Mouse (Mus musculus): Measurements from ENCODE around the gene Gap43. TPM values are rescaled to one million over a fixed set of nuclear protein-coding genes. Genes with fewer than 3 reads are reported as not detected.
"Not testable (repeated sequence)": the region's sequence is repeated elsewhere in the genome, so short reads cannot be mapped to it uniquely, and the experiment has no call there.

The Gap43 gene
- polyA plus RNA-seq, 1 experiment, result not detected

DNA sequence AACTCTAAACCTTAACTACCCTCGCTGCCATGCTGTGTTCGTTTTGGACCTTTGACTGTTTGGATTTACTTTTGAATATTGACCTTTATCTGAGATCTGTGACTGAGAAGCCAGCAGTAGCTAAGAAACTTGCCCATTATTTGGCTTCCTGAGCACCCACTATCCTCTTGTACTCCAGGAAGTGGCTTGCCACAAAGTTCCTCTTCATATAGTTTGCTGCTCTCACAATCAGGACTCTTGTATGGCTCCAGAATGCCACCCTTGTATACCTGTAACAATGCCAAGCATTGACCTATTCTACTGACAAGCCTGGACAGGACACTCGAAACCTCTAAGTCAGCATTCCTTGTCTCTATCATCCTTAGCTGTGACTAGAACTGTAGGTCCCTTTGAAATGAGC lies 75.3 kb downstream of the Gap43 start:
- no peak for TF ChIP-seq CTCF (IDR thresholded peaks at IDR 0.05; ENCODE audit: extremely low read depth, insufficient read depth, insufficient read length, insufficient replicate concordance)
- no peak for TF ChIP-seq POLR2A (IDR thresholded peaks at IDR 0.05; ENCODE audit: low read depth, low read length)
- Histone ChIP-seq H3K36me3 (ENCODE audit: control insufficient read depth, insufficient read depth, low read length) (no peaks in the 10 kb centered on the region), H3K27me3 (ENCODE audit: control insufficient read depth, insufficient read depth, low read length) (no peaks in the 10 kb centered on the region), H3K4me3 (ENCODE audit: extremely low read depth, insufficient read depth, insufficient read length) (no peak overlapping the region), H3K27ac (ENCODE audit: insufficient read depth, low read length) (no peak overlapping the region), H3K4me1 (ENCODE audit: control insufficient read depth, insufficient read depth, insufficient read length) (no peaks in the 10 kb centered on the region)
- 11% methylated on average over 3 of the region's 3 CpGs for WGBS
- no peak for DNase-seq (ENCODE audit: low read depth in 1 of 2, low spot score in 2 of 2)

DNA sequence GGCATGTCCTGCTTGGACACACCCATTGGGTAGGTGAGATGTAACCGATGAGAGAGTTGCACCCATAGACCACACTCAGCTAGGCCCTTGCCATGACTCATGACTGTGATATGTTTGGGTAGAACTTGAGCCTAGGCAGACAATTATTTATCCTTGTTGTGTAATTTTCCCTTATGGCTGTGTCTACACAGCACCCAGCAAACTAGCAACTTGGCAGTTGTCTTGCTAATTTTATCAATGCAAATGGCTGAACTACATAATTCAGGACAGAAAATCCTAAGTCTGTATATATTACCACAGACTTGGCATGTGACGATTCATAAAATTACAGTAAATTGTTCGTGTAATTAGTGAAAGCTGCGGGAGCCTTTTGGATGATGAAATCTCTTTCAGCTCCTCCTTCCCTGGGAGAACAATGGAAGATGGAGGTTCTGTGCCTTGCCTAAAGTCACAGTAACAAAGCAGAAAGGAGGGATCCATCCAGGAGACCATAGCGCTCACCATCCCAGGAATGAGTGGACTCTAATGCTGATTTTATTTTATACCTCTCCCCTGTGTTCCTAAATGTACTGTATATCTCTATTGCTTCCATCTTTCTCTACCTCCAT lies 77.4 kb downstream of the Gap43 start:
- no peak for DNase-seq (ENCODE audit: low read depth in 1 of 2, low spot score in 2 of 2)
- Histone ChIP-seq H3K36me3 (ENCODE audit: control insufficient read depth, insufficient read depth, low read length) (no peaks in the 10 kb centered on the region), H3K27me3 (ENCODE audit: control insufficient read depth, insufficient read depth, low read length) (no peaks in the 10 kb centered on the region), H3K4me3 (ENCODE audit: extremely low read depth, insufficient read depth, insufficient read length) (no peak overlapping the region), H3K27ac (ENCODE audit: insufficient read depth, low read length) (no peak overlapping the region), H3K4me1 (ENCODE audit: control insufficient read depth, insufficient read depth, insufficient read length) (no peaks in the 10 kb centered on the region)
- 96% methylated on average over 5 of the region's 5 CpGs for WGBS
- no peak for TF ChIP-seq POLR2A (IDR thresholded peaks at IDR 0.05; ENCODE audit: low read depth, low read length)
- TF ChIP-seq CTCF (IDR thresholded peaks at IDR 0.05; ENCODE audit: extremely low read depth, insufficient read depth, insufficient read length, insufficient replicate concordance), result no peak

DNA sequence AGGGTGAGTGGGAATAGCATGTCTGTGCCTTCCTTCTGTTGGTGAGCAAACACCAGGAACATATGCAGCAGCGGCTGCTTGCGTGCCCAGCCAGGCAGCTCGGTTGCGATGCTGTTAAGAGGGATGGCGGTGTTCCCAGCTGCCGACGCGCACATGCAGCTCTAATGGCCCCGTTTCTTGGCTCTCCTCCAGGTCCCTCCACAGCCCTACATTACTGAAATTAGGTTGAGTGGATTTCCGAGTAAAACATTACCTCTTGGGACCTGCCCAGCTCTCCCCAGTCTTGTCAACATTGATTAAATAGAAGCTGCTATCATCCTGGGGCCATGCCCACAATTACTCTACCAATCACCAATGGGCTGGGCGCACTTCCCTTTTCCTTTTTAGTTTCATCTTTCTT lies 84.8 kb downstream of the Gap43 start:
- 90% methylated on average over 11 of the region's 11 CpGs for WGBS
- Histone ChIP-seq H3K27me3 (ENCODE audit: control insufficient read depth, insufficient read depth, low read length) (no peaks in the 10 kb centered on the region), H3K27ac (ENCODE audit: insufficient read depth, low read length) (no peak overlapping the region), H3K4me3 (ENCODE audit: extremely low read depth, insufficient read depth, insufficient read length) (no peak overlapping the region), H3K4me1 (ENCODE audit: control insufficient read depth, insufficient read depth, insufficient read length) (no peaks in the 10 kb centered on the region), H3K36me3 (ENCODE audit: control insufficient read depth, insufficient read depth, low read length) (no peaks in the 10 kb centered on the region)
- no peak for DNase-seq (ENCODE audit: low read depth in 1 of 2, low spot score in 2 of 2)
- TF ChIP-seq CTCF (IDR thresholded peaks at IDR 0.05; ENCODE audit: extremely low read depth, insufficient read depth, insufficient read length, insufficient replicate concordance) (no peak), POLR2A (IDR thresholded peaks at IDR 0.05; ENCODE audit: low read depth, low read length) (no peak)

DNA sequence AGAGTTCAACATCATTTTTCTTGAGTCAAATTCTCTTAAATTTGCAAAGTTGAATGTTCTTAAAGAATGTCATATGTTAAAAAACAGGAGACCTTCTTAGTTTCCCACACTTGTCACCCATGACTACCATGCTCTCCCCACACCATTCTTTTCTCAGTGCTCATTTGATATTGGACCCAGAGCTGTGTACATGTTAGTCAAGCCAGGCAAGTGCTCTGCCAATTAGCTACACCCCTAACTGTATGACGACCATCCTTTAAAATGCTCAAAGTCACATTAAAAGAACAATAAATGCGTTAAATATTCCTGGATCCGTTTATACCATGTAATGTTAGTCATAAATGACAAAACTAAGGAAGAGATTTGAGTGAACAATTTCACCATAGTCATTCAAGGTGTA lies 85.2 kb downstream of the Gap43 start:
- 81% methylated on average over 3 of the region's 3 CpGs for WGBS
- no peak overlapping the region for H3K4me3 ChIP-seq (ENCODE audit: extremely low read depth, insufficient read depth, insufficient read length)
- no peak overlapping the region for H3K27ac ChIP-seq (ENCODE audit: insufficient read depth, low read length)
- TF ChIP-seq CTCF (IDR thresholded peaks at IDR 0.05; ENCODE audit: extremely low read depth, insufficient read depth, insufficient read length, insufficient replicate concordance) (no peak), POLR2A (IDR thresholded peaks at IDR 0.05; ENCODE audit: low read depth, low read length) (no peak)
- no peaks in the 10 kb centered on the region for H3K27me3 ChIP-seq (ENCODE audit: control insufficient read depth, insufficient read depth, low read length)
- no peak for DNase-seq (ENCODE audit: low read depth in 1 of 2, low spot score in 2 of 2)
- no peaks in the 10 kb centered on the region for H3K4me1 ChIP-seq (ENCODE audit: control insufficient read depth, insufficient read depth, insufficient read length)
- H3K36me3 ChIP-seq (ENCODE audit: control insufficient read depth, insufficient read depth, low read length), result no peaks in the 10 kb centered on the region

DNA sequence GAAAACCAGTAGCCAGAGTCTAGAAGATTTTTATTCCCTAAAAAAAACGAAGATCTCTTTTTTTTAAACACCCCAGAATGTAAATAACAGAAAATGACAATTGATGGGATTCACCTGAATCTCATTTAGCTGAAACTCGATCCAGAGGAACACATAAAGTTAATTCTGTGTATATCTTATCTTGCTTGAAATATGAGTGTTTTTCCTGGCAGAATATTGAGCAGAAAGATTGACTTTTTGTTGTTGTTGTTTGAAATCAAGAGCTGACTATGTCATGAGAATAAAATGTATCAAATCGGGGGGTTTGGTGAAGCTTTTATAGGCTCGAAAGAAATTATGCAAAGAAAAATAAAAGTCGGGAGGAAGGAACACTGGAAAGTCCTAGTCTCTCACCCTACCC lies 88.2 kb downstream of the Gap43 start:
- Histone ChIP-seq H3K27me3 (ENCODE audit: control insufficient read depth, insufficient read depth, low read length) (no peaks in the 10 kb centered on the region), H3K4me3 (ENCODE audit: extremely low read depth, insufficient read depth, insufficient read length) (no peak overlapping the region), H3K4me1 (ENCODE audit: control insufficient read depth, insufficient read depth, insufficient read length) (no peaks in the 10 kb centered on the region), H3K27ac (ENCODE audit: insufficient read depth, low read length) (no peak overlapping the region), H3K36me3 (ENCODE audit: control insufficient read depth, insufficient read depth, low read length) (no peaks in the 10 kb centered on the region)
- no peak for DNase-seq (ENCODE audit: low read depth in 1 of 2, low spot score in 2 of 2)
- 77% methylated on average over 5 of the region's 5 CpGs for WGBS
- TF ChIP-seq POLR2A (IDR thresholded peaks at IDR 0.05; ENCODE audit: low read depth, low read length) (no peak), CTCF (IDR thresholded peaks at IDR 0.05; ENCODE audit: extremely low read depth, insufficient read depth, insufficient read length, insufficient replicate concordance) (no peak)

DNA sequence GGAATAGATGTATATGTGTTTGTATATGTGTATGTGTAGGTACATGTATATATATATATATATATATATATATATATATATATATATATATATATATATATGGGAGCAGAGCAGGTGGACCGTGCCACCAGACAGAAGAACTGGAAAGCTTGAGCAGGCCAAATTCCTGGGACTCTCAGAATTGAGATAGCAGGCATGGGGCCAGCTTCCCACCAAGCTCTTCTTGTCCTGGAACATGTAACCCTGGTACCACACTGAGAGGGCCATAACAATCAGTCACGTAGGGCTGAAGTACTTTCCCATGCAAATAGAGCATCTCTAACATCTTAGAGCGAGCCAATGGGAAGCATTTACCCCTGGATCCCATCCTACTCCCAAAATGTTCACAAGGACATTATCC lies 96.3 kb downstream of the Gap43 start:
- H3K4me1 ChIP-seq (ENCODE audit: control insufficient read depth, insufficient read depth, insufficient read length); DNase-seq (ENCODE audit: low read depth in 1 of 2, low spot score in 2 of 2); H3K27me3 ChIP-seq (ENCODE audit: control insufficient read depth, insufficient read depth, low read length); H3K27ac ChIP-seq (ENCODE audit: insufficient read depth, low read length); H3K4me3 ChIP-seq (ENCODE audit: extremely low read depth, insufficient read depth, insufficient read length); H3K36me3 ChIP-seq (ENCODE audit: control insufficient read depth, insufficient read depth, low read length): not testable (repeated sequence)
- 76% methylated on average over 3 of the region's 3 CpGs for WGBS

DNA sequence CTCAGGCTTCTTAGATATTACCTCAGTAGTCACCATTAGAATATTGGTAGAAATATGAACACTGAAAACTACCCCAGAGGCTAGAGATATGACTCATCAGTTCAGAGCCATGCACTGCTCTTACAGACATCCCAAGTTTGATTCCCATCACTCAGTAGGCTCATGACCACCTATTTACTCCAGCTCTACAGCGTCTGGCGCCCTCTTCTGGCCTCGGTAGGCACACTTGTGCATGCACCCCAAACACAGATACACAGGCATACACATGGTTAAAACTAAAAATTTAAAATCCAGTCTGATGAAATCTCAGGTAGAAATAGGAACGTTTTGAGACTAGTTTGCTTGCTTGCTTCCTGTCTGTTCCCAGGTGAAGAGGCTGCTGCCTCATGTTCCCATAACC lies 109.1 kb downstream of the Gap43 start:
- Histone ChIP-seq H3K27me3 (ENCODE audit: control insufficient read depth, insufficient read depth, low read length) (no peaks in the 10 kb centered on the region), H3K27ac (ENCODE audit: insufficient read depth, low read length) (no peak overlapping the region), H3K4me3 (ENCODE audit: extremely low read depth, insufficient read depth, insufficient read length) (no peak overlapping the region), H3K4me1 (ENCODE audit: control insufficient read depth, insufficient read depth, insufficient read length) (no peaks in the 10 kb centered on the region), H3K36me3 (ENCODE audit: control insufficient read depth, insufficient read depth, low read length) (no peaks in the 10 kb centered on the region)
- TF ChIP-seq POLR2A (IDR thresholded peaks at IDR 0.05; ENCODE audit: low read depth, low read length) (no peak), CTCF (IDR thresholded peaks at IDR 0.05; ENCODE audit: extremely low read depth, insufficient read depth, insufficient read length, insufficient replicate concordance) (no peak)
- DNase-seq (ENCODE audit: low read depth in 1 of 2, low spot score in 2 of 2), result no peak
- WGBS, result 75% methylated on average over 4 of the region's 4 CpGs
